Mouse (Mus musculus) kidney, embryonic 16.5 days (tissue): Measurements from ENCODE around the gene Il17f. TPM values are rescaled to one million over a fixed set of nuclear protein-coding genes. Genes with fewer than 3 reads are reported as not detected.

Experiments
- ATAC-seq: fragments of 200-750 bp; cut with Nextera tagmentation; 2 replicates; pipeline ENCODE4 v1.8.0; 2017; ENCODE audit warnings: moderate TSS enrichment; ENCODE audit not compliant: low FRiP score, low TSS enrichment
- H3K27ac ChIP-seq: fragments of 300-500 bp; sonication (generic); 2 replicates; pipeline ENCODE4 v1.5.1; 2014; ENCODE audit warnings: low read length
- H3K27me3 ChIP-seq: fragments of 300-500 bp; sonication (generic); 2 replicates; pipeline ENCODE4 v1.6.1; 2014; ENCODE audit warnings: low read length, control low read depth, mixed read lengths; ENCODE audit not compliant: insufficient read depth
- H3K36me3 ChIP-seq: fragments of 300-500 bp; sonication (generic); 2 replicates; pipeline ENCODE4 v1.6.1; 2014; ENCODE audit warnings: low read length, control low read depth, mixed read lengths; ENCODE audit not compliant: insufficient read depth
- H3K4me1 ChIP-seq: fragments of 300-500 bp; sonication (generic); 2 replicates; pipeline ENCODE4 v1.6.1; 2014; ENCODE audit warnings: low read length, control low read depth, mixed read lengths; ENCODE audit not compliant: insufficient read depth
- H3K4me2 ChIP-seq: fragments of 300-500 bp; sonication (generic); replicated peaks from 2 replicates; pipeline ENCODE4 v1.6.1; 2014; ENCODE audit warnings: low read depth, low read length
- H3K4me3 ChIP-seq: fragments of 300-500 bp; sonication (generic); 2 replicates; pipeline ENCODE4 v1.5.1; 2014; ENCODE audit warnings: mild to moderate bottlenecking, low read length
- H3K9ac ChIP-seq: fragments of 300-500 bp; sonication (generic); replicated peaks from 2 replicates; pipeline ENCODE4 v1.6.1; 2014; ENCODE audit warnings: low read length
- H3K9me3 ChIP-seq: fragments of 300-500 bp; sonication (generic); 2 replicates; pipeline ENCODE4 v1.6.1; 2016; ENCODE audit warnings: low read length, control low read depth
- WGBS: fragments of 180-500 bp; shearing (Covaris S2); extraction: QIAGEN DNeasy Blood & Tissue Kit; methylation state at CpG from one replicate; pipeline ENCODE4 v1.1.7; 2014; 5-methylcytosine and 5-hydroxymethylcytosine counted together
- polyA plus RNA-seq: library from polyadenylated mRNA; unstranded; fragments of >200 nt; fragmentation: Nextera tagmentation; extraction: Ambion mirVana; gene quantifications from 2 replicates; pipeline ENCODE4 v1.2.1, GENCODE M21; 2015

Il17f gene
- polyA plus RNA-seq, 1 experiment from 2014 or later = not detected

GRCm38 (mm10) chr1:20820959-20821358, 30.5 kb upstream of the Il17f start:
- H3K27ac ChIP-seq = no peak overlapping the region
- no peak overlapping the region for H3K4me3 ChIP-seq
- H3K27me3 ChIP-seq = no peaks in the 10 kb centered on the region
- 80% methylated on average over 4 of the region's 4 CpGs for WGBS
- H3K36me3 ChIP-seq = peaks cover 14% of the 10 kb centered on the region
- no peak overlapping the region for H3K4me2 ChIP-seq
- ATAC-seq = no peak
- H3K9me3 ChIP-seq = no peaks in the 10 kb centered on the region
- H3K4me1 ChIP-seq = peaks cover 8% of the 10 kb centered on the region
- no peak overlapping the region for H3K9ac ChIP-seq

DNA sequence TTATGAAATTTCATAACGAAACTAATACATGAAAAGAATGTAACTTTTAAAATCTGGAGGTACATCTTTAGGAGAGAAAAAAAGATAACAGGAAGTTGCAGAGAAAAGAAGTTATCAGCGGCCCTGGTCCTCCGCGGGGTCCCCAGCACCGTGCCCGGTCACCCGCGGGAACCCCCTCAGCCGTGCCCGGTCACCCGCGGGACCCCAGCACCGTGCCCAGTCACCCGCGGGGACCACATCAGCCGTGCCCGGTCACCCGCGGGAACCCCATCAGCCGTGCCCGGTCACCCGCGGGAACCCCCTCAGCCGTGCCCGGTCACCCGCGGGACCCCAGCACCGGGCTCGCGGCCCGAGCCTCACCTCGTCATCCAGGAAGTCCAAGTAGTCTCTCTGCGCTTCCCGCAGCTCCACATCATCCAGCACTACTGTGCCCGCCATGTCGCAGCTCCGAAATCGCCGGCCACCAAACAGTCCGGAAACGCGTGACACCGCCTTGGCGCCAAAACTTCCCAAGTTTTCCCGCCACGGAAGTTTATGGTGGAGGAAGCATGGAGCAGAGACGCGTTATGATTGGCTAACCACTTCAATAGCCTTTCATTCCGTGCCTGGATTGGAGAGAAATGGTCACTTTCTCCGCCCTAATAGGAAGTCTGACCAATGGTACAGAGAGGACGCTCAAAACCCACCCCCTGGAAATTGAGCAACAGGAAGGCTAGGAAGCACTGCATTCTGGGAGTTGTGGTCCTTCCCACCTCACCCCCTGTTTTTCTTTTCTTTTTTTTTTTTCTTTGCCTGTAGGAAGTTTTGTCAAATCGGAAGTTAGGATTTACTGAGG, 29.6 kb upstream of the Il17f start, which contains the start of gene Mcm3:
Mcm3 (minus strand) TSS at position 542 of the 835 bp plus-strand sequence.
- 1% methylated on average over 52 of the region's 52 CpGs for WGBS

DNA sequence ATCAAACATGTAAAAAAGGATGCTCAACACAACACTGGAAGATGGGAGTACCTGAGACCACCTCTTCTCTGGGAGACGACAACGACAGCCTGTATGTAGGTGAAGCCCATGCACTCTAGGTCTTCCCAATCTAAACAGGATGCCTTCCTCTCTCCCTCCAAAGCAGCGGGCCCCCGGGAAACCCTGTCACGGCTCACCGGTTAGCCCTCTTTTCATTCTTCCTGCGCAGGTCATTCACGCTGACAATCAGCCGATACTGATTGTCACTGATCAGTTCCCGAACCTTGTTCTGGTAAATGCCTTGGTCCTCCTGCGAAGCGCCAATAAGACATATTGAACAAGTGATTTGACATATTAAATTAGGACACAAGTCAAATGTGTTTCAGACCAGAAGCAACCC, 27.2 kb upstream of the Il17f start:
- 62% methylated on average over 12 of the region's 12 CpGs for WGBS
- Histone ChIP-seq H3K4me1 (peaks cover 8% of the 10 kb centered on the region), H3K27ac (no peak overlapping the region), H3K4me3 (no peak overlapping the region), H3K9me3 (no peaks in the 10 kb centered on the region), H3K27me3 (no peaks in the 10 kb centered on the region), H3K9ac (no peak overlapping the region), H3K4me2 (peak overlapping the region; percentile 45; the same call in 1 of the 2 replicates), H3K36me3 (peaks cover 45% of the 10 kb centered on the region)
- no peak for ATAC-seq

More for the DNA sequence above, 29.6 kb upstream of the Il17f start, which contains the start of gene Mcm3:
- H3K9me3 ChIP-seq = no peaks in the 10 kb centered on the region
- peaks cover 8% of the 10 kb centered on the region for H3K4me1 ChIP-seq
- peak; percentile 99 for ATAC-seq
- peak within 1 kb of the TSS; percentile 17; the same call in 1 of the 2 replicates for H3K27ac ChIP-seq
- H3K4me2 ChIP-seq = peak within 1 kb of the TSS; percentile 69
- H3K9ac ChIP-seq = peak within 1 kb of the TSS; percentile 78
- no peaks in the 10 kb centered on the region for H3K27me3 ChIP-seq
- H3K36me3 ChIP-seq = peaks cover 23% of the 10 kb centered on the region
- peak within 1 kb of the TSS; percentile 77 for H3K4me3 ChIP-seq

DNA sequence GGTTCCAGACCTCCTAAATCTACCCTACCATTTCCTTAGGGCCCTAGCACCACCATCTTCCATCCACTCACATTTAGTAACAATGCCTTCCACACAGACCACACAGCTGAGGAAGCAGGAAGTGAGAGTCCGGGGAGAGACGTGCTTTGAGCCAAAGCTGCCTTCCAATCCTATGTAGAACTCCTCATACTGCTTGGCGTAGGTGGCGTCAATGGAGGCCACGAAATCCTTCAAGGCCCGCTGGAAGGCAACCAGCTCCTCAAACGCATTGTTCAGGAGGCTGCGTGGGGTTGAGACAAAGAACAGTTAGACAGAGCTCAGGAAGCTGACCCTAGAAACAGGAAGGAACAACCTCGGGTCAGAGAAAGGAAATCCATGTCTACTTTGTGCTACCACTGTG, 26.8 kb upstream of the Il17f start:
- ATAC-seq = no peak
- Histone ChIP-seq H3K9me3 (no peaks in the 10 kb centered on the region), H3K4me1 (peaks cover 8% of the 10 kb centered on the region), H3K27me3 (no peaks in the 10 kb centered on the region), H3K4me2 (no peak overlapping the region), H3K4me3 (no peak overlapping the region), H3K9ac (no peak overlapping the region), H3K27ac (no peak overlapping the region), H3K36me3 (peaks cover 49% of the 10 kb centered on the region)
- WGBS = 81% methylated on average over 9 of the region's 9 CpGs

DNA sequence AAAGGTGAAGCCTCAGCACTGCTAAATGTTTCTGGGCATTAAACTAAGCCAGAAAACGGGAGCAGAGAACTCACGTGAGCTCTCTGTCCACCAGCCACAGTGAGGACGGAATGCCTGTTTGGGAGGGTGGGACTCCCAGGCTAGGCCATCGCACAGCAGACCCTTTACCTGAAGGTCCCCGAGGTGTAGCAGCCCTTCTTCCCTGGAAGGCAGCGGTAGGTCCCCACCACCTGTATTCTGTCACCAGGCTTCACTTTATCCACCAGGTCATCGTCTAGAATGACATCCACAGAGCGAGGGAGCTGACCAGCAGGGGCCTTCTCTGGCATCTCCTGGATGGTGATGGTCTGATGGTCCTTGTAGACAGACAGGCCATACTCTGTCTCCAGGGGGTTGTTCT, 24.1 kb upstream of the Il17f start:
- Histone ChIP-seq H3K4me2 (no peak overlapping the region), H3K36me3 (peaks cover 75% of the 10 kb centered on the region), H3K27me3 (no peaks in the 10 kb centered on the region), H3K9me3 (no peaks in the 10 kb centered on the region), H3K4me1 (peaks cover 8% of the 10 kb centered on the region), H3K9ac (no peak overlapping the region), H3K27ac (no peak overlapping the region), H3K4me3 (no peak overlapping the region)
- ATAC-seq = no peak
- 88% methylated on average over 8 of the region's 8 CpGs for WGBS

- no peak overlapping the region for H3K9ac ChIP-seq
- H3K36me3 ChIP-seq = peaks cover 82% of the 10 kb centered on the region
- ATAC-seq = no peak
- H3K27me3 ChIP-seq = no peaks in the 10 kb centered on the region
- H3K4me1 ChIP-seq = no peaks in the 10 kb centered on the region
- 93% methylated on average over 10 of the region's 10 CpGs for WGBS
- no peak overlapping the region for H3K27ac ChIP-seq
- H3K4me3 ChIP-seq = no peak overlapping the region
- no peak overlapping the region for H3K4me2 ChIP-seq
- H3K9me3 ChIP-seq = no peaks in the 10 kb centered on the region
Observed at GRCm38 (mm10) chr1:20804526-20804925, 14.1 kb upstream of the Il17f start.

GRCm38 (mm10) chr1:20801682-20802390, 11.4 kb upstream of the Il17f start:
- H3K9ac ChIP-seq = no peak overlapping the region
- no peak overlapping the region for H3K27ac ChIP-seq
- H3K4me2 ChIP-seq = no peak overlapping the region
- H3K27me3 ChIP-seq = no peaks in the 10 kb centered on the region
- ATAC-seq = 0 out of 2 replicates have a peak, but pooled peaks have one; percentile 13
- peaks cover 60% of the 10 kb centered on the region for H3K36me3 ChIP-seq
- H3K4me1 ChIP-seq = no peaks in the 10 kb centered on the region
- no peaks in the 10 kb centered on the region for H3K9me3 ChIP-seq
- no peak overlapping the region for H3K4me3 ChIP-seq
- WGBS = 83% methylated on average over 8 of the region's 8 CpGs

- no peak overlapping the region for H3K27ac ChIP-seq
- no peaks in the 10 kb centered on the region for H3K27me3 ChIP-seq
- no peak overlapping the region for H3K4me3 ChIP-seq
- no peaks in the 10 kb centered on the region for H3K4me1 ChIP-seq
- 82% methylated on average over 2 of the region's 2 CpGs for WGBS
- H3K36me3 ChIP-seq = peaks cover 54% of the 10 kb centered on the region
- H3K9me3 ChIP-seq = no peaks in the 10 kb centered on the region
- no peak overlapping the region for H3K9ac ChIP-seq
- no peak for ATAC-seq
- no peak overlapping the region for H3K4me2 ChIP-seq
Observed at GRCm38 (mm10) chr1:20801275-20801674, 10.9 kb upstream of the Il17f start.

GRCm38 (mm10) chr1:20795178-20795577, 4.8 kb upstream of the Il17f start:
- no peak overlapping the region for H3K4me2 ChIP-seq
- H3K9me3 ChIP-seq = no peaks in the 10 kb centered on the region
- H3K27ac ChIP-seq = no peak overlapping the region
- H3K36me3 ChIP-seq = peaks cover 9% of the 10 kb centered on the region
- H3K27me3 ChIP-seq = no peaks in the 10 kb centered on the region
- no peaks in the 10 kb centered on the region for H3K4me1 ChIP-seq
- WGBS = 94% methylated on average over 5 of the region's 5 CpGs
- H3K9ac ChIP-seq = no peak overlapping the region
- H3K4me3 ChIP-seq = no peak overlapping the region
- ATAC-seq = no peak

DNA sequence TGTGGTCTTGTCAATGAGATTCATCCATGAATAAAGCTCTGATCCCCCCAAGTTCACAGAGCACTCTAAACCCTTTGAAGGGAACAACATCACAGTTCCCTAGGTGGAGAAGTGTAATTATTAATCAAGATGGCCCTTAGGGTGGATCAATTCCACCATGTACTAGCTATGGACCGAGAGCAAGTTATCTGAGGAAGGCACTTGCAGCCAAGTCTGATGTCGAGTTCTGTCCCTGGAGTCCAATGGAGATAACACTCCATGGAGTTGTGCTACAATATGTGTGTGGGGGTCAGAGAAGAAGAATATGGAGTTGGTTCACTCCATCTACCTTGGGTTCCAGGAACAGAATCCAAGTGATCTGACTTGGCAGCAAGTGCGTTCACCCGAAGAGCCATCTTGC, 4.3 kb upstream of the Il17f start:
- Histone ChIP-seq H3K36me3 (peaks cover 6% of the 10 kb centered on the region), H3K9me3 (no peaks in the 10 kb centered on the region), H3K9ac (no peak overlapping the region), H3K4me1 (no peaks in the 10 kb centered on the region), H3K27me3 (no peaks in the 10 kb centered on the region), H3K27ac (no peak overlapping the region), H3K4me3 (no peak overlapping the region), H3K4me2 (no peak overlapping the region)
- ATAC-seq = no peak
- 95% methylated on average over 4 of the region's 4 CpGs for WGBS
